Mouse (Mus musculus) adrenal gland, postnatal 10 days (tissue): ENCODE measurements around the gene Cyp39a1. TPM values are rescaled to one million over a fixed set of nuclear protein-coding genes. Genes with fewer than 3 reads are reported as not detected.

Experiments
- DNase-seq: peaks from one replicate; pipeline ENCODE4 v3.0.0; 2021; ENCODE audit warnings: mixed read lengths
- total RNA-seq, 2 experiments: library from RNA; stranded (reverse); gene quantifications; 2 replicates each; pipeline ENCODE4 v1.2.3; 2021

Cyp39a1 gene
- total RNA-seq, 2 experiments from 2014 or later = 8.0 to 10.9 TPM

- DNase-seq = no peak
These were observed 117.3 kb downstream of the Cyp39a1 start for GRCm38 (mm10) chr17:43784531-43784930.

GRCm38 (mm10) chr17:43788222-43788621 lies 121.0 kb downstream of the Cyp39a1 start:
- DNase-seq = no peak

- DNase-seq = no peak
These were observed 122.2 kb downstream of the Cyp39a1 start for GRCm38 (mm10) chr17:43789376-43789775.

GRCm38 (mm10) chr17:43791751-43792150 lies 124.5 kb downstream of the Cyp39a1 start:
- no peak for DNase-seq

- no peak for DNase-seq
These were observed 127.6 kb downstream of the Cyp39a1 start for GRCm38 (mm10) chr17:43794731-43795280.

Other genes with a start within 250 kb of the Cyp39a1 start
- gene Mep1a, start 164.6 kb upstream of the Cyp39a1 start, total RNA-seq = under 1 TPM in 1 of 2 experiments, not detected in 1; 0.33 TPM
- gene Ankrd66, start 123.8 kb upstream of the Cyp39a1 start, total RNA-seq = not detected
- 10 to 100 TPM; 24.5 to 26.7 TPM for gene Pla2g7, start 99.3 kb upstream of the Cyp39a1 start, total RNA-seq
- gene Tdrd6, start 37.1 kb upstream of the Cyp39a1 start, total RNA-seq = not detected
- 1 to 10 TPM; 3.1 to 6.7 TPM for gene Slc25a27, start 211 bp upstream of the Cyp39a1 start, total RNA-seq
- gene Rcan2, start 133.9 kb downstream of the Cyp39a1 start, total RNA-seq = 10 to 100 TPM; 10.2 to 12.6 TPM